Mouse (Mus musculus): ENCODE measurements around the gene Nup160.

Nup160 gene

DNA sequence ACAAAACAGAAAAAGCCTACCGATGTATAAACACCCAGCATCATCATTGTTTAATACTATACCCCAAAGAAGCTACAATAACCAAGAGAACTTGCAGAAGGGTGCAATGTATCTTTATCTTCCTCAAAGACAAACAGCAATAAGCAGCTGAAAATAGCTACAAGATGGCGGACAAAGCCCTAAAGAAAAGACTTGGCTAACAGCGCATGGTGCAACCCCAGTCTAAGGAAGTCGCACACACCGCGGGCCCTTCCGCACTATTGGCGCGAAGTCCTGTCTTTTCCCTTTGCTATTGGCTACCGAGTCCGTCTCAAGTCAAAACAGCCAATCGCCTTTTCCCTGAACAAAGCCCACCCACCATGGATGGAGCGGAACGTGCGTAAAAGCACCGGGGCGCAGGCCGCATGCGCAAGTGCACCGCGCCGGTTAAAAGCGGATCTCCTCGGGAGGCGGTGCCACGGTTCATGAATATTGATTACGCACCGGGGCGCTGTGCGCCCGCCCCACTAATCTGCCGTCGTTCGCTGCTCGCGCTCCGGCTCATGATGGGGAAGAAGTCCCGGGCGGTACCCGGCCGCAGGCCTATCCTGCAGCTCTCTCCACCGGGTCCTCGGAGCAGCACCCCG is 68.2 kb downstream of the Nup160 start, which contains the start of gene Fnbp4:
Gene Fnbp4, plus strand, starts transcription at position 318 of the 626 bp plus-strand sequence.
- peak; percentile 99 for DNase-seq (ENCODE audit: low spot score)

GRCm38 (mm10) chr2:90745740-90746537 is 68.9 kb downstream of the Nup160 start:
- no peak for DNase-seq (ENCODE audit: low spot score)

GRCm38 (mm10) chr2:90746538-90746865 is 69.5 kb downstream of the Nup160 start:
- DNase-seq (ENCODE audit: low spot score) = peak; percentile 16

GRCm38 (mm10) chr2:90747131-90747530 is 70.1 kb downstream of the Nup160 start:
- no peak for DNase-seq (ENCODE audit: low spot score)

GRCm38 (mm10) chr2:90749676-90750459 is 72.9 kb downstream of the Nup160 start:
- DNase-seq (ENCODE audit: low spot score) = no peak

- DNase-seq (ENCODE audit: low spot score) = no peak
These were observed 76.5 kb downstream of the Nup160 start for GRCm38 (mm10) chr2:90753565-90753964.

- DNase-seq (ENCODE audit: low spot score) = no peak
These were observed 77.2 kb downstream of the Nup160 start for GRCm38 (mm10) chr2:90754188-90754587.

DNA sequence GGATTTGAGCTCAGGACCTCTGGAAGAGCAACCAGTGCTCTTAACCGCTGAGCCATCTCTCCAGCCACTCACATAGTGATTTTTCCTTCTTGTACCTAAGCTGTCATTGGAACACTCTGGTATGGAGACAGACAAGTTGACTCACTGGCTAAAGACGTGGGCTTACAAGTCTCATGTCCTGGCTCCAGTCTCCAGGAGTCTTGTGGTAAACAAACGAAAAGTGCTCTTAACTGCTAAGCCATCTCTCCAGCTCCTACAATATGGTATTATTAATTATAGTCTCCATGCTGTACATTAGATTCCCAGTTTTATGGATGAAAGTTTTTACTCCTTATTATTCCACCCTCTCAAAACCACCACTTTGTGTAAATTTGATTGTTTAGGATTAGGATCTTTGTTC is 88.1 kb downstream of the Nup160 start:
- no peak for DNase-seq (ENCODE audit: low spot score)

- no peak for DNase-seq (ENCODE audit: low spot score)
These were observed 104.3 kb downstream of the Nup160 start for GRCm38 (mm10) chr2:90781323-90781722.

- DNase-seq (ENCODE audit: low spot score) = no peak
These were observed 104.9 kb downstream of the Nup160 start for GRCm38 (mm10) chr2:90781938-90782337.

GRCm38 (mm10) chr2:90782458-90782857 is 105.4 kb downstream of the Nup160 start, which contains the start of gene Agbl2:
TSS of gene Agbl2 (plus strand) at chr2:90782727.
- peak; percentile 50 for DNase-seq (ENCODE audit: low spot score)

DNA sequence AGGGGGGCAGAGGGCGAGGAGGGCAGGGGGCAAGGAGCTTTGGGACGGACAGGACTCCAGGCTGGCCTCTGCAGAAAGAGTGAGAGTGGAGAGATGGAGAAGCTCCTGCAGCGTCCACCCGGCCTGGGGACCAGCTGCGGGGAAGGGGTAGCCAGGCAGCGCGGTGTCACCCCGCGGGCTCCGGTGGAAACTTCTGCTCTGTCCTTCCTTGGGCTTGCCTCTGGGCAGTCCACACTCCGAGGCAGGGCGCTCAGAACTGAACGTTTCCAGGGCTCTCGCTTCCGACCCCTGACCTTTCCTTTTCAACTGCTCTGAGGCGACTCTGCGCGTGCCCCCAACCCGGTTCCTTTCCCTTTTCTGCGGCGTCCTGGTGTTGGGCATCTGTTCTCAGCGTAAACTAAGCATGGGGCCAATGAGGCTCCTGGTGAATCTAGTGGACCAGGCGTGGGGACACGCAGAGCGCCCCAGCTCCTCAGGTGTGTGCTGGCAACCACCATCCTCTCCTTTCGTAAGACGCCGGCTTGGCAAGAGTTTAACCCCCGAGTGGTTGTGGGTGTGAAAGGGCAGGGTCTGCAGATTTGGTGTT is 106.0 kb downstream of the Nup160 start:
- peak; percentile 52 for DNase-seq (ENCODE audit: low spot score)
